Mouse (Mus musculus) midbrain, embryonic 12.5 days (tissue): ENCODE data around the gene Cdh24. TPM values are rescaled to one million over a fixed set of nuclear protein-coding genes. Genes with fewer than 3 reads are reported as not detected.

ENCODE experiments used
- ATAC-seq: fragments of 200-750 bp; cut with Nextera tagmentation; 2 replicates; pipeline ENCODE4 v1.8.0; 2017; ENCODE audit warnings: low read depth, moderate TSS enrichment, moderate library complexity; ENCODE audit not compliant: low FRiP score
- H3K27ac ChIP-seq: fragments of 300-500 bp; sonication (generic); replicated peaks from 2 replicates; pipeline ENCODE4 v1.5.1; 2016; ENCODE audit warnings: mild to moderate bottlenecking
- H3K27me3 ChIP-seq: fragments of 300-500 bp; sonication (generic); 2 replicates; pipeline ENCODE4 v1.6.1; 2016; ENCODE audit warnings: mild to moderate bottlenecking
- H3K36me3 ChIP-seq: fragments of 300-500 bp; sonication (generic); 2 replicates; pipeline ENCODE4 v1.6.1; 2016
- H3K4me1 ChIP-seq: fragments of 300-500 bp; sonication (generic); 2 replicates; pipeline ENCODE4 v1.6.1; 2016
- H3K4me2 ChIP-seq: fragments of 300-500 bp; sonication (generic); replicated peaks from 2 replicates; pipeline ENCODE4 v1.6.1; 2016; ENCODE audit warnings: mild to moderate bottlenecking, moderate library complexity
- H3K4me3 ChIP-seq: fragments of 300-500 bp; sonication (generic); 2 replicates; pipeline ENCODE4 v1.5.1; 2016; ENCODE audit warnings: mild to moderate bottlenecking
- H3K9ac ChIP-seq: fragments of 300-500 bp; sonication (generic); replicated peaks from 2 replicates; pipeline ENCODE4 v1.6.1; 2016; ENCODE audit warnings: mild to moderate bottlenecking, moderate library complexity
- H3K9me3 ChIP-seq: fragments of 300-500 bp; sonication (generic); 2 replicates; pipeline ENCODE4 v1.6.1; 2016; ENCODE audit warnings: mild to moderate bottlenecking
- WGBS: fragments of 180-500 bp; shearing (Covaris S2); methylation state at CpG from one replicate; pipeline ENCODE4 v1.1.7; 2016; 5-methylcytosine and 5-hydroxymethylcytosine counted together
- polyA plus RNA-seq: library from polyadenylated mRNA; unstranded; fragments of >200 nt; fragmentation: Nextera tagmentation; extraction: Ambion mirVana; gene quantifications from 2 replicates; pipeline ENCODE4 v1.2.1, GENCODE M21; 2016

Cdh24 gene
- polyA plus RNA-seq, 1 experiment from 2014 or later: 9.7 TPM

- H3K4me2 ChIP-seq: peak overlapping the region; percentile 91
- no peaks in the 10 kb centered on the region for H3K9me3 ChIP-seq
- 25% methylated on average over 4 of the region's 4 CpGs for WGBS
- H3K27ac ChIP-seq: no peak overlapping the region
- ATAC-seq: no peak
- peaks cover 68% of the 10 kb centered on the region for H3K36me3 ChIP-seq
- H3K4me3 ChIP-seq: peak overlapping the region; percentile 73
- H3K9ac ChIP-seq: peak overlapping the region; percentile 86
- H3K4me1 ChIP-seq: peaks cover 18% of the 10 kb centered on the region
- H3K27me3 ChIP-seq: no peaks in the 10 kb centered on the region
Observed at GRCm38 (mm10) chr14:54640121-54640520, 1.0 kb downstream of the Cdh24 start.

- no peak overlapping the region for H3K4me3 ChIP-seq
- H3K4me1 ChIP-seq: peaks cover 18% of the 10 kb centered on the region
- H3K36me3 ChIP-seq: peaks cover 65% of the 10 kb centered on the region
- WGBS: 72% methylated on average over 5 of the region's 5 CpGs
- no peak for ATAC-seq
- no peak overlapping the region for H3K4me2 ChIP-seq
- H3K9me3 ChIP-seq: no peaks in the 10 kb centered on the region
- H3K27ac ChIP-seq: no peak overlapping the region
- no peaks in the 10 kb centered on the region for H3K27me3 ChIP-seq
- no peak overlapping the region for H3K9ac ChIP-seq
Observed at GRCm38 (mm10) chr14:54638210-54638609, 3.0 kb downstream of the Cdh24 start.

- no peak for ATAC-seq
- Histone ChIP-seq H3K9ac (no peak overlapping the region), H3K4me3 (no peak overlapping the region), H3K36me3 (peaks cover 67% of the 10 kb centered on the region), H3K27ac (no peak overlapping the region), H3K4me1 (peaks cover 18% of the 10 kb centered on the region), H3K4me2 (no peak overlapping the region), H3K27me3 (no peaks in the 10 kb centered on the region; the same call in 1 of the 2 replicates), H3K9me3 (no peaks in the 10 kb centered on the region)
- 55% methylated on average over 8 of the region's 8 CpGs for WGBS
Observed at GRCm38 (mm10) chr14:54636954-54637353, 4.2 kb downstream of the Cdh24 start.

- Histone ChIP-seq H3K4me3 (no peak overlapping the region), H3K27me3 (no peaks in the 10 kb centered on the region; the same call in 1 of the 2 replicates), H3K4me2 (no peak overlapping the region), H3K9me3 (no peaks in the 10 kb centered on the region), H3K36me3 (peaks cover 81% of the 10 kb centered on the region), H3K4me1 (peaks cover 4% of the 10 kb centered on the region), H3K9ac (no peak overlapping the region), H3K27ac (no peak overlapping the region)
- WGBS: 88% methylated on average over 4 of the region's 4 CpGs
- no peak for ATAC-seq
Observed at GRCm38 (mm10) chr14:54634182-54634581, 7.0 kb downstream of the Cdh24 start.

- no peak overlapping the region for H3K9ac ChIP-seq
- no peak overlapping the region for H3K4me3 ChIP-seq
- no peaks in the 10 kb centered on the region for H3K4me1 ChIP-seq
- WGBS: 89% methylated on average over 33 of the region's 37 CpGs
- H3K36me3 ChIP-seq: peaks cover 64% of the 10 kb centered on the region
- no peak for ATAC-seq
- H3K27ac ChIP-seq: 0 out of 2 replicates have a peak overlapping the region, but pooled peaks have one; percentile 21
- no peak overlapping the region for H3K4me2 ChIP-seq
- no peaks in the 10 kb centered on the region for H3K9me3 ChIP-seq
- no peaks in the 10 kb centered on the region; the same call in 1 of the 2 replicates for H3K27me3 ChIP-seq
Observed at GRCm38 (mm10) chr14:54632252-54632651, 8.9 kb downstream of the Cdh24 start.

- Histone ChIP-seq H3K27me3 (no peaks in the 10 kb centered on the region; the same call in 1 of the 2 replicates), H3K4me1 (no peaks in the 10 kb centered on the region), H3K4me2 (no peak overlapping the region), H3K9ac (0 out of 2 replicates have a peak overlapping the region, but pooled peaks have one; percentile 15), H3K4me3 (no peak overlapping the region), H3K27ac (0 out of 2 replicates have a peak overlapping the region, but pooled peaks have one; percentile 21), H3K9me3 (no peaks in the 10 kb centered on the region), H3K36me3 (peaks cover 54% of the 10 kb centered on the region)
- WGBS: 76% methylated on average over 4 of the region's 4 CpGs
- ATAC-seq: no peak
Observed at GRCm38 (mm10) chr14:54631240-54631599, 9.9 kb downstream of the Cdh24 start.

- 81% methylated on average over 11 of the region's 11 CpGs for WGBS
- Histone ChIP-seq H3K27me3 (no peaks in the 10 kb centered on the region; the same call in 1 of the 2 replicates), H3K9ac (no peak overlapping the region), H3K4me2 (no peak overlapping the region), H3K4me3 (no peak overlapping the region), H3K9me3 (no peaks in the 10 kb centered on the region), H3K36me3 (peaks cover 49% of the 10 kb centered on the region), H3K4me1 (no peaks in the 10 kb centered on the region), H3K27ac (0 out of 2 replicates have a peak overlapping the region, but pooled peaks have one; percentile 4)
- no peak for ATAC-seq
Observed at GRCm38 (mm10) chr14:54630583-54631239, 10.5 kb downstream of the Cdh24 start.

GRCm38 (mm10) chr14:54629797-54630196 lies 11.4 kb downstream of the Cdh24 start:
- no peak for ATAC-seq
- peaks cover 44% of the 10 kb centered on the region for H3K36me3 ChIP-seq

GRCm38 (mm10) chr14:54628103-54628502 lies 13.1 kb downstream of the Cdh24 start:
- Histone ChIP-seq H3K36me3 (peaks cover 29% of the 10 kb centered on the region), H3K4me2 (no peak overlapping the region), H3K4me1 (no peaks in the 10 kb centered on the region), H3K4me3 (no peak overlapping the region), H3K9me3 (no peaks in the 10 kb centered on the region), H3K27me3 (no peaks in the 10 kb centered on the region; the same call in 1 of the 2 replicates), H3K9ac (no peak overlapping the region), H3K27ac (no peak overlapping the region)
- no peak for ATAC-seq
- WGBS: 82% methylated on average over 5 of the region's 5 CpGs

More at GRCm38 (mm10) chr14:54629797-54630196, 11.4 kb downstream of the Cdh24 start:
- 86% methylated on average over 2 of the region's 2 CpGs for WGBS
- Histone ChIP-seq H3K27me3 (no peaks in the 10 kb centered on the region; the same call in 1 of the 2 replicates), H3K4me1 (no peaks in the 10 kb centered on the region), H3K27ac (no peak overlapping the region), H3K4me3 (no peak overlapping the region), H3K4me2 (no peak overlapping the region), H3K9me3 (no peaks in the 10 kb centered on the region), H3K9ac (no peak overlapping the region)

GRCm38 (mm10) chr14:54624976-54625375 lies 16.2 kb downstream of the Cdh24 start:
- 78% methylated on average over 10 of the region's 10 CpGs for WGBS

GRCm38 (mm10) chr14:54623334-54623733 lies 17.8 kb downstream of the Cdh24 start:
- Histone ChIP-seq H3K27me3 (no peaks in the 10 kb centered on the region; the same call in 1 of the 2 replicates), H3K36me3 (no peaks in the 10 kb centered on the region), H3K4me2 (no peak overlapping the region), H3K9ac (no peak overlapping the region), H3K27ac (no peak overlapping the region), H3K9me3 (no peaks in the 10 kb centered on the region), H3K4me1 (no peaks in the 10 kb centered on the region), H3K4me3 (no peak overlapping the region)
- 83% methylated on average over 6 of the region's 6 CpGs for WGBS
- no peak for ATAC-seq

More at GRCm38 (mm10) chr14:54624976-54625375, 16.2 kb downstream of the Cdh24 start:
- no peak for ATAC-seq
- Histone ChIP-seq H3K27ac (no peak overlapping the region), H3K27me3 (no peaks in the 10 kb centered on the region; the same call in 1 of the 2 replicates), H3K9me3 (no peaks in the 10 kb centered on the region), H3K4me2 (no peak overlapping the region), H3K4me1 (no peaks in the 10 kb centered on the region), H3K36me3 (no peaks in the 10 kb centered on the region), H3K9ac (no peak overlapping the region), H3K4me3 (no peak overlapping the region)

- peaks cover 3% of the 10 kb centered on the region for H3K36me3 ChIP-seq
- H3K9me3 ChIP-seq: no peaks in the 10 kb centered on the region
- peaks cover 11% of the 10 kb centered on the region for H3K4me1 ChIP-seq
- WGBS: 93% methylated on average over 1 of the region's 1 CpGs
- H3K9ac ChIP-seq: no peak within 1 kb of the TSS
- no peak within 1 kb of the TSS for H3K4me2 ChIP-seq
- no peak for ATAC-seq
- no peak within 1 kb of the TSS for H3K27ac ChIP-seq
- no peak within 1 kb of the TSS for H3K4me3 ChIP-seq
- no peaks in the 10 kb centered on the region; the same call in 1 of the 2 replicates for H3K27me3 ChIP-seq
Observed at GRCm38 (mm10) chr14:54621133-54621532, 20.0 kb downstream of the Cdh24 start, which contains the start of gene Psmb11. Gene Psmb11 (plus strand): TSS chr14:54621433.
